Mouse (Mus musculus) left cerebral cortex, postnatal 36 days (tissue): Measurements from ENCODE around the gene Gm4969. TPM values are rescaled to one million over a fixed set of nuclear protein-coding genes. Genes with fewer than 3 reads are reported as not detected.

ENCODE experiments used
- DNase-seq, 2 experiments: peaks; one replicate each; pipeline ENCODE4 v3.0.0; 2021 to 2022; ENCODE audit warnings: low spot score in 2 of 2, mixed read lengths in 1 of 2
- intact Hi-C: fragments of 180-260 bp; cut with DNase I; formaldehyde crosslinking; loops from one replicate; pipeline ENCODE4 v1.15.1; 2025
- total RNA-seq, 2 experiments: library from RNA; stranded (reverse); gene quantifications; 2 replicates each; pipeline ENCODE4 v1.2.3; 2021

Gm4969 gene
- total RNA-seq, 2 experiments from 2014 or later = 0.37 to 0.41 TPM

DNA sequence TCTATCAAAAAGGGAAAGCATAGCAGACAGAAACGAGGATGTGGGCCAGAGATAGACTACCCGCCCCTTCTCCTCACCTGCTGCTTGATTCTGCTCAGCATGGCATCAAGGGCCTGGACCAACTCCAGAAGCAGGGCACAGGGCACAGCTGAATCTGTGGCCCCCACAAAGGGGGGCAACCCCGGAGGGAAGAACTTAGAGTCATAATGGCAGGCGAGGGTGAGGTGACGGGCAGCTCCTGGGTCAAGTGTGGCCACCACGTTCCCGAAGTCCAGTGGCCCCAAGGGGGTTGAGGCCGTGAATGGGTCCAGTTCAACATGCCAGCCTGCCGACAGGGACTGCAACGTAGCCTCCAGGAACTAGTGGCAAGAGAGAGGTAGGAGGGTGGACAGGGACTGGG, 28.6 kb upstream of the Gm4969 start:
- intact Hi-C loops = no loop called here
- no peak for DNase-seq

DNA sequence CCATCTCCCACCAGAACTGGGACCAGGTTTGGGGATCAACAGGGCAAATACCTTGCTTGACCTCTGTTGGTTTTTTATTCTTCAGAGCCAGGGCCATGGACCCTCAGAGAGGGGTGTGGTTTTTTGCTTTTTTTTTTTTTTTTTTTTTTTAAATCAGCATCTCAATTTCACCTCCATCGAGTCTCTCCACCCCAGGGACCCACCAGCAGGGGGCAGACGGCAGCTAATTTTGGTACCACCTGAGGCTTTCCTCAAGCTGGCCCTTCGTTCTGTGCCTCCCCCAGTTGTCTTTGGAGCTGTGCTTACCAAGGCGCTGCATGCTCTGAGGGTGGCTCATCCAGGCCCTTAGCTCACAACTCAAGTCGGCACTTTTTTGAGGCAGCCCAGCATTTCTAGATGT, 19.2 kb upstream of the Gm4969 start:
- intact Hi-C loops = no loop called here
- peak; percentile 49 to 66 for DNase-seq

GRCm38 (mm10) chr7:19136673-19137334, 18.6 kb upstream of the Gm4969 start:
- intact Hi-C loops = no loop called here
- DNase-seq = peak; percentile 71 to 73

DNA sequence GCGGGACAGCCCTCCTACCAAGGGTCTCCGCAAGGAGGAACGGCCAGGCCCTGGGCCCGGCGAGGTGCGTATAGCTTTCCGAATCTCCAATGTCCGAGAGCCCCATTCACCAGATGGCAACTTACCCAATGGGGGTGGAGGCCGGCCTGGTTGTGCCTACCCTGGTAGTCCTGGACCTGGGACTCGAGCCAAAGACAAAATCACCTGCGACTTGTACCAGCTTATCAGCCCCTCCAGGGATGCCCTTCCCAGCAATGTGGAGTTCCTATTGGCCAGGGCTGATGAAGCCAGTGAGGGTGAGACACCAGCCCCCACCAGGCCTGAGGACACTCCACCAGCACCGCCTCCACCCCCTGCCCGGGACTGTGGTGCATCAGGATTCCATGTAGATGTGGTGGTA, 18.0 kb upstream of the Gm4969 start:
- intact Hi-C loops = no loop called here
- no peak for DNase-seq

DNA sequence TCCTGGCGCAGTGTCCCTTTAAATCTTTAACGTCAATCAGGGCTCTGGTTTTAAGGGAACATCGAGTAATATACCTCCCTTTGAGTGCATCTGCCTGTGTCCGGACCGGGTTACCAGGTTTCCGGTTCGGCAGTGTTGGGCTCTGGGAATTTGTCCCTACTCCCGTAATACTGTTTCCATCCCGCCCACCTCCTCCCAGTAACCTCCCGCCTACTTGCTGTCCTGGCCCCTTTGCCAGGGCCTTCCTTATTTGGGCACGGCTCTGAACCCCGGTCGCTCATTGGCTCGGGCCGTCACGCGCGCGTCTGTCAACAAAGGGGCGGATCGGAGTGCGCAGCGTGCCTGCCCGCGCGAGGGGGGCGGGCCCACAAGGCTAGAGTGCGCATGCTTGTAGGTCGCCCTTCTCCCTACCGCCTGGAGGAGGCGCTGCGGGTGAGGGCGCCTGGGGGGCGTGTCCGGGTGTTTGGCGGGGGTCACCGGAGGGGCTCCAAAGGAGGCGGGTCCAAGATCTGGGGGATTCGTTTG, 13.2 kb upstream of the Gm4969 start:
- intact Hi-C loops = no loop called here
- DNase-seq = peak; percentile 95 to 96

DNA sequence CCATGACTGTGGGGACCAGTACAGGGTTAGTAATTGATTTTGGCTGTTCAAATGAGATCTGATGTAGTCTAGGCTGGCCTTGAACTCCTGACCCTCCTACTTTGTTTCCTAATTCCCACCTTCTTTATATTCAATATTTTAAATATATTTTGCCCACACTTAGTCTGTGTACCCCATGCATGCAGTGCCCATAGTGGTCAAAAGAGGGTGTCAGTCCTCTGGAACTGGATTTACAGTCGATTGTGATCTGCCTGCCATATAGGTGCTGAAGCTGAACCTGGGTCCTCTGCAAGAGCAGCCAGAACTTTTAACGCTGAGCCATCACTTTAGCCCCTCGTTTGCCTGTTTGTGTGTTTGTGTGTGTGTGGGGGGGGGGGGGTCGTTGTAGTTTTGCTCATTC, 12.5 kb upstream of the Gm4969 start:
- intact Hi-C loops = no loop called here
- no peak for DNase-seq

- intact Hi-C loops = no loop called here
Observed at GRCm38 (mm10) chr7:19129396-19129795, 11.2 kb upstream of the Gm4969 start.

DNA sequence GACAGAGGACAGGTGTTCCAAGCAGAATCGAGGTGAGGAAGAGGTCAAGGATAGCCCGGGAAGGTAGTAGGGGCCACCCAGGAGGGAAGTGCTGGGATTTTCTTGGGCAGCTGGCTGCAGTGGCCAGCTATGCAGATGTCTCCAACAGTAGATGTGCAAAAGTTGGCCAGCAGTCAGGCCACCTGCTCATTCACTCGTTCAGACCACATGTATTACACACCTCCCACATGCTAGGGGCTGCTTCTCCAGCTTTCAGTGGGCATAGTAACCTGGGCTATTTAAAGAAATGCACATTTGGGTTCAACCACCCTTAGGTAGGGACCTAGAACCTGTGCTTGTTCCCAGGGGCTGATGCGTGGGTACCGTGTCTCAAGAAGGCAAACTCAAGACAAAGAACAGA, 9.6 kb upstream of the Gm4969 start:
- intact Hi-C loops = no loop called here
- no peak for DNase-seq

More at GRCm38 (mm10) chr7:19129396-19129795, 11.2 kb upstream of the Gm4969 start:
- no peak for DNase-seq

- no peak for DNase-seq
- intact Hi-C loops = no loop called here
Observed at GRCm38 (mm10) chr7:19124713-19125112, 6.5 kb upstream of the Gm4969 start.

- intact Hi-C loops = no loop called here
- DNase-seq = no peak
Observed at GRCm38 (mm10) chr7:19121686-19122085, 3.5 kb upstream of the Gm4969 start.

GRCm38 (mm10) chr7:19119631-19120429, 1.7 kb upstream of the Gm4969 start, which contains the start of gene Fbxo46:
Fbxo46 (plus strand) TSS chr7:19119859.
- peak; percentile 91 to 93 for DNase-seq
- intact Hi-C loops = loop anchor here (1.0 kb wide), 1 partner anchor 96 kb away; the partner anchor contains the start of gene Sympk

DNA sequence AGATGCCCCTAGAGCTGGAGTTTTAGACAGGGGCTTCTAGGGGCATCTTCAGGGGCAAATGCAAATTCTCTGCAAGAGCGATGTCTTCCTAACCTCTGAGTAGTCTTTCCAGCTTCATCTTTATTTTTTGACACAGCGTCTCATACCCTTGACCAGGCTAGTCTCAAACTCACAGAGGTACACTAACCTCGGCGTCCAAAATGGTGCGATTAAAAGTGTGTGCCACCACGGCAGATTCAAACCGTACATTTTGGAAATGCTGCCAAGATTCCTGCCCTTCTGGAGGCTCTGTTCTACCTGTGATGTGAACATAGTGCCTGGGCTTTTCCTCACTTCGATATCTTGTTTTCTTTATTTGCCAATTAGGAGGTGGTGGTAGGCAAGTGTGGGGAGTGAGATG, 915 bp upstream of the Gm4969 start:
- DNase-seq = no peak
- intact Hi-C loops = loop anchor here (1.0 kb wide), 1 partner anchor 95 kb away; the partner anchor contains the start of gene Sympk

GRCm38 (mm10) chr7:19109565-19109964, 8.6 kb downstream of the Gm4969 start:
- DNase-seq = no peak
- intact Hi-C loops = no loop called here

- intact Hi-C loops = no loop called here
- DNase-seq = no peak
Observed at GRCm38 (mm10) chr7:19107436-19107835, 10.7 kb downstream of the Gm4969 start.

GRCm38 (mm10) chr7:19104486-19104885, 13.7 kb downstream of the Gm4969 start:
- intact Hi-C loops = no loop called here
- DNase-seq = no peak

DNA sequence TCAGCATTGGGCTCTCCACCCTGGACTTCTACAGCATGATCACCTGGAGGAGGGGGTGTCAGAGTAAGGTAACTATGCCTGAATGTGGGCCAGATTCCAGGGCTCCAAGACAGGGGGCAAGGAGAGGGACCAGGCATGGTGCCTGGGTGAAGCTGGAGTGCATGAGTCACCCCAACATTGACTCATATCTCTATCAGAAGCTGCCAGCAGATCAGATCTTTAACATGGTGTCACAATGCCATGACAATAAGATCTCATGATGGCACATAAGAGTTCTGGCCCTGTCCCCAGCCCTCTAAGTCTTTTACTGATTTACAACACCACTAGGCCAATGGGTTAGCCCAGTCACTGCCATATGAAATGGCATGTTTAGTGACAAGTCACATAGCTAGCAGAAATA, 14.4 kb downstream of the Gm4969 start:
- DNase-seq = no peak
- intact Hi-C loops = no loop called here

DNA sequence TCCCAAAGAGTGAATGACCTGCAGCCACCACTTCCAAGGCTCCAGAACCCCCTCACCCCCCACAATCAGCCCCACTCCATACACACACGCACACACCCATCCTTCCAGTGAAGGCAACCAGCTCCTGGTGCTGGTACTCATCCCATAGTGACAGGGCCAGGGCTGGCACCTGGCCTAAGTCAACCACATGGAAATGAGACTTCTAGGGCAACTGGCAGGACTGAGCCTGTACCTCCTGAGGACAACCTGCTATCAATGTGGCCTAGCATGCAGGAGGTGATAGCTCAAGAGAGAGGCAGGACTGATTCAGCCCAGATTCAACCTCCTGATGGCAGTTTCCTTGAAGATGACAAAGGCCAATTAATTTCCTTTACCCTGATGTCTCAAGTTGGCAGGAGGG, 17.9 kb downstream of the Gm4969 start:
- no peak for DNase-seq
- intact Hi-C loops = no loop called here

- no peak for DNase-seq
- intact Hi-C loops = no loop called here
Observed at GRCm38 (mm10) chr7:19098811-19099210, 19.4 kb downstream of the Gm4969 start.

GRCm38 (mm10) chr7:19097863-19098262, 20.3 kb downstream of the Gm4969 start:
- DNase-seq = no peak
- intact Hi-C loops = no loop called here

- intact Hi-C loops = no loop called here
- DNase-seq = no peak
Observed at GRCm38 (mm10) chr7:19097217-19097616, 21.0 kb downstream of the Gm4969 start.
